Mouse (Mus musculus) urinary bladder, adult 18-20 months (tissue): ENCODE results near the gene Erfe.
A peak's percentile ranks its signal among the peaks of the same experiment; 100 is the strongest.

Experiments used
- DNase-seq, 2 experiments: peaks; one replicate each; pipeline ENCODE4 v3.0.0; 2022; ENCODE audit warnings: low spot score in 2 of 2, mixed read lengths in 2 of 2

Erfe gene

DNA sequence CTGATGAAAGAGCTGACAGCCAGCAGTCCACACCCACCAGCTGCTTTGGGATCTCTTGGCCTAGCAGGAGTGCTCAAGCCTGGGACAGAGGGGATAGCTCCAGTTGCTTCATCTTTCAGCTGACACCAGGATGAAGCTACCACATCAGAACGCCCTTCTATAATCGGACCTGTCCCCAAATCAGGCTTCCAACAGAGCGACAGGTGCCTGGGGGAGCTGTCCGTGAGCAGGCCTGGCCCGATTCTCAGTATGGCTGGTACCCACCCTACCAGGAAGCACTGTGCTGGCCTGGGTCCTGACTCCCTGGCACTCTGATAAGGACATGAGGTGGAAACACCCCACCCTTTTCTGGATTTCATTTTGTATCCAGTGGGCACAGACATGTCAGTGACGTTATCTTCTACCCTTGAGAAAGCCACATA, 7.2 kb downstream of the Erfe start:
- no peak for DNase-seq

GRCm38 (mm10) chr1:91380453-91381090, 14.3 kb downstream of the Erfe start:
- peak; percentile 37 to 64 for DNase-seq

DNA sequence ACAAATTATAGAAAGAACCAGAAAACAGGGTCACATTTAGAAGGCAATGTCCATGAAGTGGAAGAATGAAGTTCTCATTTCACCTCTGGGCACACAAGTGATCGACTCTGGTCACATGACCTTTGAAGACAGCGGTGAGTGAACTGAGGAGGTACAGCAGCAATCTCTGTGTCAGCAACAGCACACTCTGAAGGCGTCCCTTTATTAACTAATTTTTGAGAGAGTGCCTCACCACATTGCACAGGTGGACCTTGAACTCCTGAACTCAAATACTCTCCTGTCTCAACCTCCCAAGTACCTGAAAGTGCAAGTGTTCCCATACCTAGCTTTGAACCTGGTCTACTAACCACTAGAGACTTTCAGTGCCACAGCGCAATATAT, 14.9 kb downstream of the Erfe start:
- DNase-seq = no peak

- no peak for DNase-seq
These were observed 24.1 kb downstream of the Erfe start for GRCm38 (mm10) chr1:91390369-91390768.

DNA sequence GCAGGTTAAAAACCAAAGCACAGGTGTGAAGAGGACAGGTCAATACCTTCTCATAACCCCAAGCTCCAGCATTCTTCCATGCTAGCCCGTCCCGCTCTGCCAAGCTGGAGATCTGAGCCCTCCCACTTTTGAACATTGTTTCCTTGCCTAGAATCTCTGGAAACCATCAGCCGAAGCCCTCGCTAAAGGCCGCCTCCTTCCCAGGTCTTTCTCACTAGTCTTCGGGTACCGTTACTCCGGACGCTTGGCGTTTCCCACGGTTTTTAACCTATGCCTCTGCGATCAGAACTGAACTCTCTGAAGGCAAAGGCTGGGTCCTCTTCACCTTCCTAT, 31.7 kb downstream of the Erfe start:
- DNase-seq = peak in 1 of 2 experiments; percentile 15

- peak; percentile 70 to 78 for DNase-seq
These were observed 32.2 kb downstream of the Erfe start, which contains the start of gene Ilkap for GRCm38 (mm10) chr1:91398260-91399062. TSS of gene Ilkap (minus strand) at chr1:91398815.

GRCm38 (mm10) chr1:91404976-91405375, 38.7 kb downstream of the Erfe start:
- no peak for DNase-seq

DNA sequence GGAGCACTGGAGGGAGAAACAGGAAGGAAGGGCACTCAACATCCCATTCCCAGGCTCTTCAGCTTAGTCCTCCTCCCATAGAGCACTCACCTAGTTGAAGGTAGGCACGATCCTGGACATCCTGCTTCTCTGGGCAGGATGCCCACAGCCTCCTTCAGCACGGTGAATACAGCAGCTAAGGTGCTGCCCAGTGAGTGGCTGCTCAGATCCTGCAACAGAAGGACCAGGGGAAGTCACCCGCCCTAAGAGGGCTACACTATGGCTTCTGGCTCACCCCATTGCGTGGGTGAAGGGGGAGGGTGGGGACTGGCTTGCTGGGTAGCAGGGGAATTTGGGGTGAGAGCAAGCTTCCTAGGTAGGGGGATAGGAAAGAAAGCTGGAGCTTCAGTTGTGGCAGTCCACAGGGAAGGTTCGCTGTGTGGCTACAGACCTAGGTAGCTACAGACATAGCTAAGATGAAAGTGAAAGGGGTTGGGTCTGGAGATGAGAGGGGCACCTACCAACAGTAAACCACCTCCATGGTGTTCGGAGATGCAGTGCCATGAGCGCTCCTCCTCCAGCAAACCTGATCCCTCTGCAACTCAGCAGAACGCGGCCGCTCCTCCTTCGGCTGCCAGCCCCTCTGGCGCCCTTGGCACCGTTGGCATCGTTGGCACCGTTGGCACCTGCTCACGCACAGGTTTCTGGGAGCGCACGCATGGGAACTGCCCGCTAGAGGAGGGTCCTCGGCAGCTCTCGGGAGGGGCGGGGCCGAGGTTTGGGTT, 39.4 kb downstream of the Erfe start:
- no peak for DNase-seq

GRCm38 (mm10) chr1:91407819-91408218, 41.6 kb downstream of the Erfe start:
- no peak for DNase-seq

GRCm38 (mm10) chr1:91411631-91412285, 45.5 kb downstream of the Erfe start:
- DNase-seq = no peak

GRCm38 (mm10) chr1:91412286-91413029, 46.2 kb downstream of the Erfe start:
- peak in 1 of 2 experiments; percentile 30 for DNase-seq

GRCm38 (mm10) chr1:91413030-91413506, 46.8 kb downstream of the Erfe start:
- peak; percentile 69 to 91 for DNase-seq

- no peak for DNase-seq
These were observed 47.3 kb downstream of the Erfe start for GRCm38 (mm10) chr1:91413536-91413897.

GRCm38 (mm10) chr1:91413898-91414594, 47.8 kb downstream of the Erfe start, which contains the start of gene Hes6:
TSS of gene Hes6 (minus strand) at chr1:91414038.
- DNase-seq = peak; percentile 45 to 55

DNA sequence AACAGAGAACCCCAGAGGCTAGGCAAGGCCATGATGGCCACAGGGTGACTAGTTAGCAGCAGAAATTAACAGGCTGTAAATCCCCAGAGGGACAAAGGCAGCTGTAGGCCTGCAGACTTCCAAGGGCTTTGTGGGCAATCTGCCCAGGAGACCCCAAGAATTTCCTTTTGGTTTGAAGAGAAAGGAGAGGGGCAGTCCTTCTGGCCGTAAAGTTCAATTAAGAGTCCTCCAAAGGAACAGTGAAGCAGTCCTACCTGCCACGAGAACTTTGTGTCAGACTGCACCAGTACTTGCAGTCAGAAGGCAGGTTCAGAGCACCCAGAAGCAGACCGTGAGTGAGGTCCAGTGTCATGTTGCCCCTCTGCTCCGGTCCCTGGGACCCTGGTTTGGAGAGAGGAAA, 48.7 kb downstream of the Erfe start:
- DNase-seq = no peak

DNA sequence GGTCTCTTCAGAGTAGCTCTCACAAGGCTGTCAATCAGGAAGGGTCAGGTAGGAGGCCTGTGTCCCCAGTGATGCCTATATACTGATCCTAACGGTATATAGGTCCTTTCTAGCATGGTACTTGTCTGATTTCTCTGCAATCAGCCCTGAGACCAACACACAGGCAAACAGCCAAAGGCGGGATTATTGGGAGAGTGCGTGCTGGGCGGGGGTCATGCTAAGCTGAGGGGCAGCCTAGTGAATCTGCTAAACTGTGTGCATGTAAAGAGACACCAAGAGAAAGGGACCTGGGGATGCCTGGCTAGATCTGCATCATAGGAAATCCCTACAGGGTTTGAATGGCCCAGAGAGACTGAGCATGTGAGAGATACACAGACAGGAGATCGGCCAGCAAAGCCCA, 49.1 kb downstream of the Erfe start:
- DNase-seq = no peak

DNA sequence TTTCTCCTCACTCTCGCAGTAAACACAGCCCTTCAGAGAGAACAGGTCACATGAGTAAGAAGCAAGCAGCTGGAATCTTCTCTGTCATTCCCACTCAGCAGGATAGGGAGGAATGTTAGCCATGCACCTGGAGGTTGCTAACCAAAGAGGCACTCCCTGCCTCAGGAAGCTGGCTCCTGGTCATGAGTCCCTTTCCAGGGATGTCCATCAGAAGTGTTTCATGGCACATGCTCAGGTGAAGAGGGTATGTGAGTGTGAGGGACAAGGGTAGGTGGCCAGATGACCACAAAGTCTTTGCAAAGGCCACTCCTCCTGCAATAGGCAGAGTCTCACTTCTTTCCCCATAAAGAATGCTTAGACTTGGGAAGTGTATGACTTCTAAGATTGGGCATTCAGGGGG, 51.8 kb downstream of the Erfe start:
- no peak for DNase-seq

DNA sequence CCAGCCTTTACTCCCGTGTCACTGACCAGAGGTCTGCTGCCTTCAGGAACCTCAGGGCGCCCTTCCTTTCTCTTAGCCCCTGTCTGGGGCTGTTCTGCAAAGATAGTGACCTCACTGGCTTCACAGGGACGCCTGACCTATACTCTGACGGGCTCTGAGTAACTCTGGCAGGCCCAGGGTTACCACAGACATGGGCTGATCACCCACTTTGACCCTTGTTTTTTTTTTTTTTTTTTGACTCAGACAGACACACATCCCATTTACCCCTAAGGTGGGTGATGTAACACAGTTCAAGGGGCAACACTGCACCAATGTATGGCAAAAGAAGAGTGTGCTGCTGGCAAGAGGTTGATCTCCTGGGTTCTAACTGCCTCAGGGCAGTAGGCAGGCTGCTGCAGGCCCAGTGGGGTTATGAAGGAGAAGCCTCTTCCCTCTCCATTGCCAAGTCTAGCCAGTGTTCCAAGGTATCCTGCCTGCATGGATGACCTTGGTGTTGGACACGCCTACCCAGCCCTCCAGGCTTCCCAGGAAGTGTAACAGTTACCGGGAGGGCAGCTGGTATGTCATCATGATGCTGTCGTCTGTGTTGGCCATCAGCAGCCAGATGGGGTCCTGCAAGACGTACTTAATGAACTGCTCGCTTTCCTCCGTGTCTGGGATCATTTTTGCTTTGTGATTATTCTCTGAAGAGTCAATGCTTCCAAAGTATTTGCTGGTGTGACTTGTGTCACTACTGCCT, 53.8 kb downstream of the Erfe start:
- no peak for DNase-seq

GRCm38 (mm10) chr1:91420601-91421065, 54.4 kb downstream of the Erfe start:
- no peak for DNase-seq
